Mouse (Mus musculus) 3T3-L1 (cell line): ENCODE results near the gene Slc11a2.
"Not testable (repeated sequence)": the region's sequence is repeated elsewhere in the genome, so short reads cannot be mapped to it uniquely, and the experiment has no call there.

Source experiments
- DNase-seq: peaks from one replicate; pipeline ENCODE4 v3.0.0-alpha.2; 2015; ENCODE audit warnings: low read depth, low spot score

Gene Slc11a2

DNA sequence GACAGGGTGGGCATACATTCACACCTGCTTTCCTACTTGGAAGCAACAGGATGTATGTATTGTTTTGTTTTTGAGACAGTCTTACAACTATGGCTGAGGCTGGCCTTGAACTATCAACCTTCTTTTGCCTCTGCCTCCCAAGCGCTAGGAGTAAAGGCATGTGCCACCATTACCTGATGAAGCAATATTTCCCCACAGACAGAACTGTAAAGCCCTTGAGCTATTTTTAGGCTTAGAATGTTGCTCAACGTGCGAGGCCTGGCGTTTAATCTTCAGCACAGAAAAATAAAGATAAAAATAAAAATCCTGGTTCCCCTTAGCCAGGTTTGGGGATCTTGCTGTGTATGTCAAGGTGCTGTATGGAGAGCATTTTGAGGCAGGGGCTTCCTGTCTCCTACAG lies 11.2 kb upstream of the Slc11a2 start:
- DNase-seq = no peak

DNA sequence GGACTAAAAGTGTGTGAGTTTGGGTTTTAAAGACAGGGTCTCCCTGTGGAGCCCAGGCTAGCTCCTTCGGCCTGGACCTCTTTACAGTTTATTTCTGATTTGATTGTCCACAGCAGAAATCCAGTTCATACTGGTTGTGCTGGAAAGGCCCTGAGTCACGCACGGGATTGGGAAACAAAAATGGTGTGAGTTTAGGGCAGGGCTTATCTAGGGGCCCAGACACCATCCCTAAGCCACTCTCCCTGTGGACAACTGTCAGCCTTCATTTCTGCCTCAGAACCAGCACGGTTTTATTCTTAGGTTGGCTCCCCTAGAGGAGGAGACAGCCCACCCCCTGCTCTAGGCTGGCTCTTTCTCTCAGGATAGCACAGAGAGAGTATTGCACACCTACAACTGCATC lies 8.4 kb upstream of the Slc11a2 start:
- DNase-seq = no peak

- no peak for DNase-seq
Observed at GRCm38 (mm10) chr15:100429959-100430565, 5.2 kb upstream of the Slc11a2 start.

GRCm38 (mm10) chr15:100428296-100428905 lies 3.5 kb upstream of the Slc11a2 start:
- DNase-seq = no peak

- no peak for DNase-seq
Observed at GRCm38 (mm10) chr15:100423916-100424315, 956 bp downstream of the Slc11a2 start.

DNA sequence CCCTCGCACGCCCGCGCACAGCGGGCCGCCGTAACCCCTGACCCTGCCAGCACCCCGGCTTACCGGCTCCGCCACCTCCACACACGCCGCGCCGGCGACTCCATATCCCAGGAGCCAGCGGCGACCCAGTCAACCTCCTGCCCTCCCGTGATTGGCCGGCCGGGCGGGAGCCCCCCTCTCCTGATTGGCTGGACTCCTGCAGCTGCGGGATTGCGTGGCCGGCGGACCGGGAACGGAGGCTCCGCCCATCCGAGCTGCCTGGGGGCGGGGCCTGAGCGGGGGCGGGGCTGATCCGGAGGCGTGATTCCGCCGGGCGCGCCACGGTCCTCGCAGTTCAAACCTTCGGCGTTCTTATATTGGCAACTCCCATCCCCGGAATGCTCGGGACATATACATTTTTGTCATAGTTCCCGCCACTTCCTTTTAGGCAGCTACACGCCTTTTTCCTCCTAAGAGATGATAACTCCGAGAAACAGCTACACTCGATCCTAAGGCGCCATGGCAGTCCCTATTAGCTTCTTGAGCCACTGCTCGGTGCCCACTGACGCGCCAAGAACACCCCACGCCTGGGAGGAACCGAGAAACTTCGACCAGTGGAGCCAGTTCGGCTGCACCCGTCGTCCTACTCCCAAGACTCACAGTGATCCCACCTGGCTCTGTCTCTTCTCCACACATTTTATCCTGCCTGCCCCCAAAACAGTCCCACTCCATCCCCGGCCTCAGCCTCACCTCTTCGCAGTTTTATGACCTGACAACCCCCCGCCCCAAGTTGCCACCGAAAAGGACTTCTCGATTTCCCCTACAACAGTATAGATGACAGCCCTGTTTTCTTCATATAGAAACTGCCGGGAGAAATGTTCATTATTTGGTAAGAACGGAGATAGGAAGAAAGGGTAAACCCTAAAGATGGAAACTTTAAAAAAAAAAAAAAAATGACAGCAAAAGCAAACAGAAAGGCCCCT lies 1.7 kb downstream of the Slc11a2 start:
- peak; percentile 94 for DNase-seq

DNA sequence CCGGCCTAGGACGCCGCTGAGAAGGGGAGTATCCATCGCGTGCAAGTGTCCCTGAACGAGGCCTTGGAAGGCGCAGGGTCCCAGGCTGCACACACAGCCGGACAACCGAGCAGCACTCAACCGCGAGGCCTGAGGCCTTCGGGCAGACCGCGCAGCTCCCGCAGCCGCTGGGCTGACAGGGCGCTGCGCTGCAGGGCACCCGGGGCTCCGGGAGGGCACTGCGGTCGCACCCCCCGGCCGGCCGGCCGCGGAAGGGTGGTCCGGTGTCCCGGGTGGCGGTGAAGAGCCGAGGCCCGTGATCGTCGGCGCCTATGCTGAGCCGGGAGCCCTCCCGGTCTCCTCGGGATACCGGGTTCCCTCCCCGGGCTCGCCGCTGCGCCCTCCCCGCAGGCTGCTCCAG lies 2.4 kb downstream of the Slc11a2 start:
- DNase-seq = peak; percentile 40

- DNase-seq = not testable (repeated sequence)
Observed at GRCm38 (mm10) chr15:100421758-100422197, 3.1 kb downstream of the Slc11a2 start, which contains the start of gene Gm5475. Gene Gm5475 (plus strand): TSS chr15:100422147.

DNA sequence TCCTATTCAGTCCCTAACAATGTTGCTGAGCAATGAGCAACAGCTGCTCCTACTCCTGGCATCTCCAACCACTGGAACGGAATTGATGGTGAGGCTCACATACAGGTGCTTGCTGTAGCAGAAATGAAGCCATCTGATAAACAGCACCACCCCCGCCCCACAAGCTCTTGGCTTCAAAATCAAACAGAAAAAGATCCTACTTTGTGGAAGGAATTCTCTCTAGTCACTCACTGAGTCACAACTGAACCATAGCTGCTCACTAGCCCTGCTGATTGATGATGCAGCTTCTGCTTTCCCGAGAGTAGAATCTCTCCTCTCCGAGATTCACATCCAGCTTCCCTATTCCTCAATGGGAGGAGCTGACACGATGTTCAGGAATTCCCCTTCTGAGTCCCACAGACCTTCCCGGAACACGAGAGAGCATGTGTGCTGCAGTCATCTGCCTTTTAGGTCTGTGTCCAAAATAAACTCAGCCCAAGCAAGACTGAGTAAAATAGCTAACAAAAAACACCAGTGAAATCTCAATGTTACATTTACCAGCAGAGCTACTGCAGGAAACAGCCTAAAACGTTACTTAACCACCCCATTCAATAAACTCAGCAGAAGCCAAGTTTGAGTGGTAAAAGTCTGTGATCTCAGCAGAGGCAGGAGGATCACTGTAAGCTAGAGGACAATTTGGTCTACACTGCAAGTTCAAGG lies 3.7 kb downstream of the Slc11a2 start:
- peak; percentile 95 for DNase-seq

- DNase-seq = no peak
Observed at GRCm38 (mm10) chr15:100419901-100420745, 4.7 kb downstream of the Slc11a2 start.

DNA sequence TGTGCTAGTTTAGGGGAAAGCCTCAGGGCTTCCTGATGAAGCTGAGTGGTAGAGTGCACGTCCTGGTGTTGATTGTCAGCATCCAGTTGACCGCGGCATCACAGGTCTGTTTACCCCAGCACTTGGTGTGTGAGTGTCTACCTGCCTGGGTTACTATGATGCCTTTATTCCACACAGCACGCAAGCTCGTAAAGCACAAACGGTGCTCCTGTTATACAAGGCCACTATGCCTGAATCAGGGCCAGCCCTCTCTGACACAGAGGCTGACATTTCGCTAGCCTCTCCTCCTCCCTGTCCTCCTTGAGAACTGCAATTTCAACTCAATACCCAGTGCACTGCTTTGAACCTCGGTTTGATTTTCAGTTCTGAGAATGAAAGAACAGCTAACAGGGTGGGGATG lies 5.6 kb downstream of the Slc11a2 start:
- DNase-seq = no peak

- no peak for DNase-seq
Observed at GRCm38 (mm10) chr15:100417854-100418450, 6.9 kb downstream of the Slc11a2 start.

DNA sequence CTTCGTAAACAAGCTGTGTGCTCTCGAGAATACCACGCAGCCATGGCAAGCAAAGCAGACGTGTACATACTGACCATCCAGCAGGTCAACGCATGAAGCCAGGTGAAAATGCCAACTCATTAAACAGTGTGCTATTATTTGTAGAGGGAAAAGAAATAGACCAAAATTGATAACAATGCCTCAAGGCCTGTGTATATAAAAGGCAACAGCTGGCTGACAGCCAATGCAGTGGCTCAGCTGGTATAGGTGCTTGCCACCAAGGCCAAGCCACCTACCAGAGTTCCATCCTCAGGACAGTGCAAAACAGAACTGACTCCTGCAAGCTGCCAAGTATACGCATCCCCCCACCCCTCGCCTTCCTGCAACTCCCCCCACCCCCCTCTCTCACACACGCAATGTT lies 9.2 kb downstream of the Slc11a2 start:
- DNase-seq = no peak

DNA sequence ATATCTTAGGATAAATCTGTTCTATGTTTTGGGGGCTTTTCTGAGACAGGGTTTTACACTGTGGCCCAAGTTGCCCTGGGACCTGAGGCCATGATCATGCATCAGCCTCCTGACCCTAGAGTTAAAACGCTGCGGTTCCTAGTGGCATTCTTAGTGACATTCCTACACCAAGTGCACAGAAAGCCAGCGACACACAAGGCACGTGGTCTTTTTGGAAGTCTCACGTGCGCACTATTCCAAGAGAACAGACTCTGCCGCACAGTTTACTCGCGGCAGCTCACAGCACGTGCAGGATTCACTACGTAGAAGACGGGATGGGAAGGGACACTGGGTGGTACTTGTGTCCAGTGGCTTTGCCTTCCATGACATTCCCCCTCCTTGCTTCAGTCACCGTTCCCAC lies 9.9 kb downstream of the Slc11a2 start:
- no peak for DNase-seq

- DNase-seq = peak; percentile 33
Observed at GRCm38 (mm10) chr15:100414011-100414410, 10.9 kb downstream of the Slc11a2 start.

- DNase-seq = peak; percentile 41
Observed at GRCm38 (mm10) chr15:100413306-100413705, 11.6 kb downstream of the Slc11a2 start.

- no peak for DNase-seq
Observed at GRCm38 (mm10) chr15:100411731-100412130, 13.1 kb downstream of the Slc11a2 start.

GRCm38 (mm10) chr15:100410918-100411672 lies 13.8 kb downstream of the Slc11a2 start:
- peak; percentile 88 for DNase-seq

- DNase-seq = no peak
Observed at GRCm38 (mm10) chr15:100406088-100406487, 18.8 kb downstream of the Slc11a2 start.
